Mouse (Mus musculus): Measurements from ENCODE around the gene Fnip2. TPM values are rescaled to one million over a fixed set of nuclear protein-coding genes. Genes with fewer than 3 reads are reported as not detected.
A peak's percentile ranks its signal among the peaks of the same experiment; 100 is the strongest.

The Fnip2 gene
- total and polyA plus RNA-seq, 2 experiments from 2014 or later, result 2.1 to 18.3 TPM

DNA sequence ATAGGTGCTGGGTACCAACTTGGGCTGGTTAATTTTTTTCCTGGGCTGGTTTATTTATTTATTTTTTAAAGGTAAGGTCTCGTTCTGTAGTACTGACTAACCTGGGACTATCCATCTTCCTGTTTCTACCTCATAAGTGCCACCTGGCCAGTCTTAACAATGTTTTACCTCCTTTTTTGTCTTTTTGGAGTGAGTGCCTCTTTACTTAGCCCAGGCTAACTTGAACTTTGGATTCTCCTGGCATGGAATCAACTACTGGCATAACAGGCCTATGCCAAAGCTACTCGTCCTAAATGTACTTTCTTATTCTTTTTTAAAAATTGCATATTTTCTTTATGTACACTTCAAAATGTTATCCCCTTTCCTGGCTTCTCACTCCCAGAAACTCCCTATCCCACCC is 22.1 kb upstream of the Fnip2 start:
- TF ChIP-seq EP300 (IDR thresholded peaks at IDR 0.05; ENCODE audit: low read depth), result no peak
- TF ChIP-seq CTCF (IDR thresholded peaks at IDR 0.05; ENCODE audit: low read depth), result no peak
- WGBS, result 82% methylated on average over 2 of the region's 2 CpGs
- no peak overlapping the region for H3K9ac ChIP-seq (replicated peaks; ENCODE audit: low read depth, low read length)
- peaks cover 6% of the 10 kb centered on the region; the same call in 1 of the 2 replicates for H3K4me1 ChIP-seq (ENCODE audit: control insufficient read depth, insufficient read depth)
- no peak overlapping the region for H3K4me3 ChIP-seq (ENCODE audit: low read depth, low read length)
- DNase-seq (ENCODE audit: low spot score) (no peak), ATAC-seq (ENCODE audit: insufficient read depth, low read depth) (no peak)
- H3K4me2 ChIP-seq (ENCODE audit: low read depth, low read length), result no peak overlapping the region
- H3K36me3 ChIP-seq (replicated peaks; ENCODE audit: control insufficient read depth, insufficient read depth, low read length), result peaks cover 9% of the 10 kb centered on the region
- H3K27me3 ChIP-seq (ENCODE audit: control insufficient read depth, insufficient read depth, low read length), result no peaks in the 10 kb centered on the region
- H3K27ac ChIP-seq (ENCODE audit: low read depth), result no peak overlapping the region
- no peaks in the 10 kb centered on the region for H3K9me3 ChIP-seq (replicated peaks; ENCODE audit: control insufficient read depth, low read length)

DNA sequence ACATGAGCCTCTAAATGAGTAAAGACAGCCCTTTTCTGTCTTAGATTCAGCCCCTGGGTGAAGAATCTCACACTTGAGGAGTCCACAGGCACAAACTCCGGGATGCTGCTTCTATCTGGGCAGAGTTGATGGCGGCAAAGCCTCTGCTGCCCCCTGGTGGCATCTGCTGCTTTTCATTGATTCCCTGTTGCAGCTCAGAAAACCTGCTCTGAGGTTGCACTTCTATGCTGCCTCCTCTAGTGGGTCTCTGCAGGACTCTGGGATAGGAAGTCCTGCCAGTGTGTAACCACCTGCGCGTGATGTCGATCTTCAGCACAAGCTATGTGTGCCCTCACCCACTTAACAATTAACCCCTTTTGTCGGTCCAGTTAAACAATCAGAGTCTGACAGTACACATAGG is 19.2 kb upstream of the Fnip2 start:
- ATAC-seq (ENCODE audit: insufficient read depth, low read depth) (peak; percentile 73), DNase-seq (ENCODE audit: low spot score) (peak; percentile 87)
- no peak overlapping the region for H3K27ac ChIP-seq (ENCODE audit: low read depth)
- no peak overlapping the region for H3K9ac ChIP-seq (replicated peaks; ENCODE audit: low read depth, low read length)
- no peaks in the 10 kb centered on the region for H3K27me3 ChIP-seq (ENCODE audit: control insufficient read depth, insufficient read depth, low read length)
- H3K9me3 ChIP-seq (replicated peaks; ENCODE audit: control insufficient read depth, low read length), result no peaks in the 10 kb centered on the region
- H3K4me3 ChIP-seq (ENCODE audit: low read depth, low read length), result no peak overlapping the region
- no peak overlapping the region for H3K4me2 ChIP-seq (ENCODE audit: low read depth, low read length)
- 4% methylated on average over 6 of the region's 6 CpGs for WGBS
- H3K36me3 ChIP-seq (replicated peaks; ENCODE audit: control insufficient read depth, insufficient read depth, low read length), result no peaks in the 10 kb centered on the region
- TF ChIP-seq CTCF (IDR thresholded peaks at IDR 0.05; ENCODE audit: low read depth), result peak; percentile 99
- TF ChIP-seq EP300 (IDR thresholded peaks at IDR 0.05; ENCODE audit: low read depth), result no peak
- H3K4me1 ChIP-seq (ENCODE audit: control insufficient read depth, insufficient read depth), result no peaks in the 10 kb centered on the region

DNA sequence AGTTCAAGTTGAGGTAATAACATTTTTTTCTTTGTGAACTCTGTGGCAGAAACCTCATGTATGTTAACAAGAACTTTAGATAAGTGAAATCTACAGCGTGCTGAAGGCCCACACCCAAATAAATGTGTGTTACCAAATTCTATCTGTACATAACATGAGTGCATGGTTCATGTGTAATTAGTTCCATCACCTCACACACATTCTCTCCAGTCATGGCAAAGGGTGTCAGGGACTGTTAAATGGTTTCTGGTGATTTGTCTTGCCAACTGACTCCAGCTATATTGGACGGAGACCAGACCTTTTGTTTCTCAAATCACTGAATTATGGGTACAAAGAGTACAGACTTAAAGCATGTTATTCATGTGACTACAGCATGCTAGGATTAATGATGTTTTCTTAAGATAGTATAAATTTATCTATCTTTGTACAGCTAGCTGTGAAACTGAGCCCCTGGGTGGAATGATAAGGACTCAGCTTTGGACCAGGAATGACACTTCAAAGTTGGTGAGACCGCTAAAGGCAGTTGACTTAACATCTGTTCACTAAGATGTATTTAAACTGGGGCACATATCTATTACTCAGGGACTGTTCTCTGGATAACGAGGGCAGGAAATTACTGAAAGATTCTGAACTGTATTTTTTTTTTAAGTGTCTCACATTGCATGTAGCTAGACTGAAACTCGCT is 12.4 kb upstream of the Fnip2 start:
- TF ChIP-seq EP300 (IDR thresholded peaks at IDR 0.05; ENCODE audit: low read depth) (no peak), CTCF (IDR thresholded peaks at IDR 0.05; ENCODE audit: low read depth) (no peak)
- no peak overlapping the region for H3K4me3 ChIP-seq (ENCODE audit: low read depth, low read length)
- no peaks in the 10 kb centered on the region for H3K36me3 ChIP-seq (replicated peaks; ENCODE audit: control insufficient read depth, insufficient read depth, low read length)
- H3K4me1 ChIP-seq (ENCODE audit: control insufficient read depth, insufficient read depth), result 0 out of 2 replicates have a peak, but pooled peaks cover 4% of the 10 kb centered on the region
- ATAC-seq (ENCODE audit: insufficient read depth, low read depth) (no peak), DNase-seq (ENCODE audit: low spot score) (no peak)
- H3K27ac ChIP-seq (ENCODE audit: low read depth), result no peak overlapping the region
- no peaks in the 10 kb centered on the region for H3K9me3 ChIP-seq (replicated peaks; ENCODE audit: control insufficient read depth, low read length)
- 57% methylated on average over 5 of the region's 5 CpGs for WGBS
- H3K4me2 ChIP-seq (ENCODE audit: low read depth, low read length), result no peak overlapping the region
- H3K27me3 ChIP-seq (ENCODE audit: control insufficient read depth, insufficient read depth, low read length), result no peaks in the 10 kb centered on the region
- no peak overlapping the region for H3K9ac ChIP-seq (replicated peaks; ENCODE audit: low read depth, low read length)

DNA sequence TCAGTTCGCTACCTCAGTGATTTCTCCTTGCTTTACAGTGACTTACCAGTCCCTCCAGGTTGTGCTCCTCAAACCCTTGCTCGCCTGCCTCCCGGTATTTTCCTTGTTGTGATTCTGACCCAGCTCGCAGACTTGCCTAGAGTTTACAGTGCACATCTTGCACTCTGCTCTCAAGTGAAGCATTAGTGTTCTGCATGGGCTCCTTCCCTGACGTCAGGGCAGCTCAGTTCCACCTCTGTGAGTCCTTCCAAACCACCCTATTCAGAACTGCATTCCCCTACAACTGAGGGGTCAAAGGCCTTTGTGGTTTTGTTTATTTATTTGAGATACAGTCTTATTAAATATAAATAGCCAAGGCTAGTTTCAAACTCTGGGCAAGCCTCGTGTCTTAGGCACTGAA is 10.6 kb upstream of the Fnip2 start:
- WGBS, result 79% methylated on average over 6 of the region's 6 CpGs
- Histone ChIP-seq H3K4me1 (ENCODE audit: control insufficient read depth, insufficient read depth) (0 out of 2 replicates have a peak, but pooled peaks cover 4% of the 10 kb centered on the region), H3K36me3 (replicated peaks; ENCODE audit: control insufficient read depth, insufficient read depth, low read length) (no peaks in the 10 kb centered on the region), H3K27ac (ENCODE audit: low read depth) (no peak overlapping the region), H3K9me3 (replicated peaks; ENCODE audit: control insufficient read depth, low read length) (no peaks in the 10 kb centered on the region), H3K27me3 (ENCODE audit: control insufficient read depth, insufficient read depth, low read length) (no peaks in the 10 kb centered on the region), H3K9ac (replicated peaks; ENCODE audit: low read depth, low read length) (no peak overlapping the region), H3K4me3 (ENCODE audit: low read depth, low read length) (no peak overlapping the region), H3K4me2 (ENCODE audit: low read depth, low read length) (no peak overlapping the region)
- TF ChIP-seq EP300 (IDR thresholded peaks at IDR 0.05; ENCODE audit: low read depth), result no peak
- TF ChIP-seq CTCF (IDR thresholded peaks at IDR 0.05; ENCODE audit: low read depth), result no peak
- ATAC-seq (ENCODE audit: insufficient read depth, low read depth) (no peak), DNase-seq (ENCODE audit: low spot score) (no peak)

DNA sequence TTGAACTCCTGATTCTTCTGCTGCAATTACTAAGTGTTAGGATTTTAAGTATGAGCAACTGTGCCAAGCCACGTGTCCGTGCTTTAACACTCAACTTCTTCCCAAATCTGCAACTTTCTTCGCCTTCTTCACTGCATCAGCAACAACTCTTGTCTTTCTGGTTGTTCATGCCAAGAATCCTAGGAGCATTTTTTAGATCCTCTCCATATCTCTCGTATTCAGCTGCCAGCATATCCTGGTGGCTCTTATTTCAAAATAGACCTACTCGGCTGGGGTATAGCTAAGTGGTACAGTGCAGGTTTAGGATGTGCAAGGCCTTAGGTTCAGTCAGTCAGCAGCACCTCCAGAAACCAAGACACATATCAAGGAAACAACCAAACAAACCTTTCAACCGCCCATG is 10.0 kb upstream of the Fnip2 start:
- no peaks in the 10 kb centered on the region for H3K9me3 ChIP-seq (replicated peaks; ENCODE audit: control insufficient read depth, low read length)
- no peak overlapping the region for H3K4me2 ChIP-seq (ENCODE audit: low read depth, low read length)
- no peaks in the 10 kb centered on the region for H3K36me3 ChIP-seq (replicated peaks; ENCODE audit: control insufficient read depth, insufficient read depth, low read length)
- no peaks in the 10 kb centered on the region for H3K27me3 ChIP-seq (ENCODE audit: control insufficient read depth, insufficient read depth, low read length)
- DNase-seq (ENCODE audit: low spot score) (no peak), ATAC-seq (ENCODE audit: insufficient read depth, low read depth) (no peak)
- H3K27ac ChIP-seq (ENCODE audit: low read depth), result no peak overlapping the region
- H3K9ac ChIP-seq (replicated peaks; ENCODE audit: low read depth, low read length), result no peak overlapping the region
- no peak overlapping the region for H3K4me3 ChIP-seq (ENCODE audit: low read depth, low read length)
- 0 out of 2 replicates have a peak, but pooled peaks cover 4% of the 10 kb centered on the region for H3K4me1 ChIP-seq (ENCODE audit: control insufficient read depth, insufficient read depth)
- no peak for TF ChIP-seq CTCF (IDR thresholded peaks at IDR 0.05; ENCODE audit: low read depth)
- TF ChIP-seq EP300 (IDR thresholded peaks at IDR 0.05; ENCODE audit: low read depth), result no peak
- WGBS, result 40% methylated on average over 6 of the region's 6 CpGs

DNA sequence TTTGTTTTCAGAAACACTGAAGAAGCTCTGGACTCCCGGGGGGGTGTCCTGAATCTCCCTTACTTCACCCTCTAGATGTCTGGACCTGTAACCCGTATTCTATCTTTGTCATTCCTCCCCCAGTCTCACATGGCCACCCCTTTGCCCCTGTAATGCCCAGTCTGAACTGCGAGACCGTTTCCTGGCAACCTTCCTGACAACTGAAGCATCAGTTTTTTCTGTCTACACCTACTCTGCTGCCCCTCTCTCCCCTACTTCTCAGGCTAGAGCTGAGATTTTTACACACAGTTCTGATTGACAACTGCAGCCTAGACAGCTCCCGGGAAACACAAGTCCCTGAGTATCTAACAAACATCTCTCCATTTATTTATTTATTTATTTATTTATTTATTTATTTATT is 9.3 kb upstream of the Fnip2 start:
- H3K4me1 ChIP-seq (ENCODE audit: control insufficient read depth, insufficient read depth), result 0 out of 2 replicates have a peak, but pooled peaks cover 4% of the 10 kb centered on the region
- DNase-seq (ENCODE audit: low spot score) (no peak), ATAC-seq (ENCODE audit: insufficient read depth, low read depth) (no peak)
- no peak overlapping the region for H3K27ac ChIP-seq (ENCODE audit: low read depth)
- no peaks in the 10 kb centered on the region for H3K27me3 ChIP-seq (ENCODE audit: control insufficient read depth, insufficient read depth, low read length)
- no peak overlapping the region for H3K4me2 ChIP-seq (ENCODE audit: low read depth, low read length)
- H3K4me3 ChIP-seq (ENCODE audit: low read depth, low read length), result no peak overlapping the region
- H3K9ac ChIP-seq (replicated peaks; ENCODE audit: low read depth, low read length), result no peak overlapping the region
- 16% methylated on average over 5 of the region's 5 CpGs for WGBS
- no peak for TF ChIP-seq EP300 (IDR thresholded peaks at IDR 0.05; ENCODE audit: low read depth)
- TF ChIP-seq CTCF (IDR thresholded peaks at IDR 0.05; ENCODE audit: low read depth), result no peak
- no peaks in the 10 kb centered on the region for H3K36me3 ChIP-seq (replicated peaks; ENCODE audit: control insufficient read depth, insufficient read depth, low read length)
- no peaks in the 10 kb centered on the region for H3K9me3 ChIP-seq (replicated peaks; ENCODE audit: control insufficient read depth, low read length)
